Mouse (Mus musculus) C2C12 (cell line): ENCODE results near the gene Slc5a9.

Source experiments
- CTCF ChIP-seq: IDR thresholded peaks from one replicate; pipeline ENCODE4 v1.5.1; 2011; ENCODE audit not compliant: control insufficient read depth, insufficient read depth, insufficient read length
- FOSL1 ChIP-seq: IDR thresholded peaks from one replicate; pipeline ENCODE4 v1.8.0; 2011; ENCODE audit warnings: mild to moderate bottlenecking, low read length; ENCODE audit not compliant: poor library complexity, insufficient read depth, severe bottlenecking
- USF1 ChIP-seq: IDR thresholded peaks from one replicate; pipeline ENCODE4 v1.6.1; 2011; ENCODE audit warnings: low read depth, mild to moderate bottlenecking, control low read depth, moderate library complexity

GRCm38 (mm10) chr4:111886607-111887006 is 16.1 kb downstream of the Slc5a9 start:
- TF ChIP-seq CTCF (peak; percentile 53), USF1 (no peak), FOSL1 (no peak)
